8 mouse cellular contexts compared by ENCODE assay signal in the genomic region with DNA sequence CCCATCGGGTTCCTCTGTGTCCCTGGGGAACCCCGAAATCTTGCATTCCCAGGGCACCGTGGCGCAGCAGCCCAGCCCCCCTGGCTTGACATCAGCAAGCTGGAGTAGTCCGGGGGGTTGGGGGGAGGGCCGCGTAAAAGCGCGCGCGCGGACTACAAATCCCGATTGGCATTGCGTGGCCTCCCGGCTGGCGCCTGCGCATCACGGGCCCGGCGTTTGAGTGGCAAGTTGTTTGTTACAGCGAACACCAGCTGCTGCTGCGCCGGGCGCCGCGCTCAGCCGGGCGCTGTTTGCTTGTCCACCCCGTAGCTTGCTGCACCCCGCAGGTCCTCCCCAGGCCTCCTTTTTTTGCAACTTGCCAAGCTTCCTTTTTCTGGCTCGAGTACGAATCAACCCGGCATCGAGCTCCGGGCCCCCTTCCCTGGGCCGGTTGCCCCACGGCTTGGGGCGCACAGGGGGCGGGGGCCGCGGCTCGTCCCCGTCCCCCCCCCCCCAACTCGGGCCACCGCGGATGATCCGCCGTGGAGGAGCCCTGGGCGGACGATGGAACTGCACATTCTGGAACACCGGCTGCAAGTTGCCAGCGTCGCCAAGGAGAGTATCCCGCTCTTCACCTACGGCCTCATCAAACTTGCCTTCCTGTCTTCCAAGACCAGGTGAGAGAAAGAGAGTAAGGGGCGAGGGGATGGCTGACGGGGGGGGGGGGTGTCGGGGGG. TPM values are rescaled to one million over a fixed set of nuclear protein-coding genes. Genes with fewer than 3 reads are reported as not detected.
DNase-seq lines count a peak whose midpoint lies in the region; ATAC-seq and TF ChIP-seq lines count a peak whose summit lies in the region.

Gene Castor2, plus strand, starts transcription at position 216 of the 716 bp plus-strand sequence.

- intact Hi-C loops in heart, postnatal 25 days (cut with DNase I) = loop anchor here (10.0 kb wide), 1 partner anchor 215 kb away; the partner anchor contains the start of gene Gtf2i

- no peaks in the 10 kb centered on the region for H3K9me3 ChIP-seq in ES-Bruce4 (replicated peaks; ENCODE audit: control insufficient read depth, insufficient read depth, low read length, poor library complexity, severe bottlenecking)
- no peaks in the 10 kb centered on the region for H3K9me3 ChIP-seq in forebrain, embryonic 16.5 days (ENCODE audit: control insufficient read depth, low read length)
- H3K9me3 ChIP-seq in liver, postnatal 0 days (ENCODE audit: low read length) = no peaks in the 10 kb centered on the region
- H3K9me3 ChIP-seq in neural tube, embryonic 13.5 days = no peaks in the 10 kb centered on the region

- no peak for TF ChIP-seq POLR2A in ES-Bruce4 (IDR thresholded peaks at IDR 0.05; ENCODE audit: insufficient read depth, low read length)

- no peak for TF ChIP-seq EP300 in ES-Bruce4 (IDR thresholded peaks at IDR 0.05; ENCODE audit: insufficient read depth, low read depth, low read length)
- no peak for TF ChIP-seq EP300 in liver, postnatal 0 days (IDR thresholded peaks at IDR 0.05; ENCODE audit: low read depth)

- H3K9ac ChIP-seq in ES-Bruce4 (ENCODE audit: low read depth, poor library complexity, severe bottlenecking) = peak within 1 kb of the TSS; percentile 81
- H3K9ac ChIP-seq in forebrain, embryonic 16.5 days (replicated peaks; ENCODE audit: low read depth, low read length) = peak within 1 kb of the TSS; percentile 91
- H3K9ac ChIP-seq in liver, postnatal 0 days (replicated peaks) = peak within 1 kb of the TSS; percentile 71
- H3K9ac ChIP-seq in neural tube, embryonic 13.5 days = peak within 1 kb of the TSS; percentile 94

- peaks cover 3% of the 10 kb centered on the region for H3K4me1 ChIP-seq in ES-Bruce4 (ENCODE audit: control insufficient read depth, insufficient read depth, low read length)
- H3K4me1 ChIP-seq in forebrain, embryonic 16.5 days (replicated peaks; ENCODE audit: control insufficient read depth, insufficient read depth, low read length) = peaks cover 28% of the 10 kb centered on the region
- H3K4me1 ChIP-seq in liver, postnatal 0 days (ENCODE audit: insufficient read depth) = peaks cover 5% of the 10 kb centered on the region
- peaks cover 37% of the 10 kb centered on the region for H3K4me1 ChIP-seq in neural tube, embryonic 13.5 days (replicated peaks)

- no peak for TF ChIP-seq CTCF in ES-Bruce4 (IDR thresholded peaks at IDR 0.05; ENCODE audit: low read depth, low read length)
- no peak for TF ChIP-seq CTCF in liver, postnatal 0 days (IDR thresholded peaks at IDR 0.05; ENCODE audit: low read depth)

- H3K27me3 ChIP-seq in ES-Bruce4 (ENCODE audit: control insufficient read depth, insufficient read depth, low read length, poor library complexity, severe bottlenecking) = no peaks in the 10 kb centered on the region
- no peaks in the 10 kb centered on the region for H3K27me3 ChIP-seq in forebrain, embryonic 16.5 days (replicated peaks; ENCODE audit: control insufficient read depth, insufficient read depth, low read length)
- H3K27me3 ChIP-seq in liver, postnatal 0 days (ENCODE audit: insufficient read depth, low read length) = no peaks in the 10 kb centered on the region
- no peaks in the 10 kb centered on the region for H3K27me3 ChIP-seq in neural tube, embryonic 13.5 days

- H3K27ac ChIP-seq in ES-Bruce4 (ENCODE audit: insufficient read depth, low read length) = no peak within 1 kb of the TSS
- H3K27ac ChIP-seq in forebrain, embryonic 16.5 days (ENCODE audit: low read length) = peak within 1 kb of the TSS; percentile 95
- H3K27ac ChIP-seq in liver, postnatal 0 days (ENCODE audit: low read depth) = peak within 1 kb of the TSS; percentile 58
- H3K27ac ChIP-seq in neural tube, embryonic 13.5 days (replicated peaks) = peak within 1 kb of the TSS; percentile 92

- peak; percentile 88 for DNase-seq in heart, postnatal 25 days (ENCODE audit: low spot score)
- peak; percentile 97 for DNase-seq in layer of hippocampus, adult 11-12 months (ENCODE audit: low spot score)
- peak; percentile 91 for DNase-seq in liver, postnatal 0 days
- peak; percentile 92 for DNase-seq in telencephalon, adult 2 months (ENCODE audit: low read depth, low spot score)

- no peaks in the 10 kb centered on the region for H3K36me3 ChIP-seq in ES-Bruce4 (ENCODE audit: control insufficient read depth, insufficient read depth, low read length, poor library complexity, severe bottlenecking)
- no peaks in the 10 kb centered on the region for H3K36me3 ChIP-seq in forebrain, embryonic 16.5 days (ENCODE audit: control insufficient read depth, insufficient read depth)
- no peaks in the 10 kb centered on the region for H3K36me3 ChIP-seq in liver, postnatal 0 days (replicated peaks; ENCODE audit: insufficient read depth, low read length)
- no peaks in the 10 kb centered on the region for H3K36me3 ChIP-seq in neural tube, embryonic 13.5 days

- peak within 1 kb of the TSS; percentile 80 for H3K4me3 ChIP-seq in ES-Bruce4 (ENCODE audit: low read depth, low read length)
- H3K4me3 ChIP-seq in forebrain, embryonic 16.5 days (replicated peaks; ENCODE audit: low read length) = peak within 1 kb of the TSS; percentile 87
- peak within 1 kb of the TSS; percentile 67 for H3K4me3 ChIP-seq in liver, postnatal 0 days (ENCODE audit: low read depth, low read length)
- H3K4me3 ChIP-seq in neural tube, embryonic 13.5 days = peak within 1 kb of the TSS; percentile 85

- WGBS in forebrain, embryonic 16.5 days = under 1% methylated on average over 54 of the region's 58 CpGs
- WGBS in liver, postnatal 0 days (ENCODE audit: insufficient replicate concordance) = under 1% methylated on average over 47 of the region's 58 CpGs
- WGBS in neural tube, embryonic 13.5 days = under 1% methylated on average over 50 of the region's 58 CpGs

- peak; percentile 92 for ATAC-seq in cerebellum, adult (ENCODE audit: insufficient number of reproducible peaks, low FRiP score, low TSS enrichment)
- peak; percentile 94 for ATAC-seq in forebrain, embryonic 16.5 days
- ATAC-seq in liver, postnatal 0 days = peak; percentile 92
- peak; percentile 92 for ATAC-seq in neural tube, embryonic 13.5 days (ENCODE audit: low read depth)

- H3K4me2 ChIP-seq in forebrain, embryonic 16.5 days (ENCODE audit: low read length) = peak within 1 kb of the TSS; percentile 81
- peak within 1 kb of the TSS; percentile 96 for H3K4me2 ChIP-seq in liver, postnatal 0 days (ENCODE audit: low read depth, low read length)
- H3K4me2 ChIP-seq in neural tube, embryonic 13.5 days = peak within 1 kb of the TSS; percentile 86

RNA-seq across cellular contexts. Expression of gene Castor2, which starts in this region (rescaled TPM):
- polyA plus RNA-seq in ES-Bruce4 (2011; ENCODE audit: insufficient read depth, insufficient read length, low read depth, missing spikeins) = 11.1 and 13.5 TPM in 2 replicates
- 29.2 and 31.4 TPM in 2 replicates for polyA plus RNA-seq in forebrain, embryonic 16.5 days (2015; fragmentation: Nextera tagmentation; extraction: Ambion mirVana)
- 10 to 100 TPM; 24.0 to 28.7 TPM for total RNA-seq in heart, postnatal 25 days (2021)
- 0.69 and 1.00 TPM in 2 replicates for polyA plus RNA-seq in liver, postnatal 0 days (2015; fragmentation: Nextera tagmentation; extraction: Ambion mirVana)
- 20.9 and 22.0 TPM in 2 replicates for polyA plus RNA-seq in neural tube, embryonic 13.5 days (2015; fragmentation: Nextera tagmentation; extraction: Ambion mirVana)

Comparison
In these comparisons a context has a peak if more than half of its experiments do, and no peak if none do; other contexts are left out.
1. Peak in DNase-seq, ATAC-seq, H3K4me3 ChIP-seq, H3K27ac ChIP-seq, H3K9ac ChIP-seq and H3K4me2 ChIP-seq in liver, postnatal 0 days; RNA of the gene not detected or under 1 TPM.